Comparison of ENCODE assay signal across 8 mouse cellular contexts in genomic region chr3:142282706-142283105, GRCm38 (mm10).
DNase-seq lines count a peak whose midpoint lies in the region; ATAC-seq and TF ChIP-seq lines count a peak whose summit lies in the region.

No protein-coding gene starts in this region.

- H3K9me3 ChIP-seq in kidney, embryonic 14.5 days (ENCODE audit: control insufficient read depth, low read length): no peaks in the 10 kb centered on the region
- H3K9me3 ChIP-seq in limb, embryonic 14.5 days (ENCODE audit: control insufficient read depth, low read length): no peaks in the 10 kb centered on the region
- no peaks in the 10 kb centered on the region for H3K9me3 ChIP-seq in midbrain, embryonic 15.5 days

- no peak overlapping the region for H3K27ac ChIP-seq in kidney, embryonic 14.5 days (ENCODE audit: low read depth, low read length)
- H3K27ac ChIP-seq in limb, embryonic 14.5 days (replicated peaks; ENCODE audit: low read depth, low read length): no peak overlapping the region
- H3K27ac ChIP-seq in midbrain, embryonic 15.5 days: no peak overlapping the region

- no peak overlapping the region for H3K9ac ChIP-seq in kidney, embryonic 14.5 days (ENCODE audit: low read depth, low read length)
- no peak overlapping the region for H3K9ac ChIP-seq in limb, embryonic 14.5 days (ENCODE audit: low read depth, low read length, severe bottlenecking)
- no peak overlapping the region for H3K9ac ChIP-seq in midbrain, embryonic 15.5 days

- no peaks in the 10 kb centered on the region for H3K4me1 ChIP-seq in kidney, embryonic 14.5 days (ENCODE audit: control insufficient read depth, insufficient read depth, low read length)
- H3K4me1 ChIP-seq in limb, embryonic 14.5 days (ENCODE audit: control insufficient read depth, insufficient read depth, low read length): 0 out of 2 replicates have a peak, but pooled peaks cover 6% of the 10 kb centered on the region
- H3K4me1 ChIP-seq in midbrain, embryonic 15.5 days: no peaks in the 10 kb centered on the region

- no peaks in the 10 kb centered on the region for H3K27me3 ChIP-seq in kidney, embryonic 14.5 days (ENCODE audit: control insufficient read depth, insufficient read depth, low read length)
- no peaks in the 10 kb centered on the region for H3K27me3 ChIP-seq in limb, embryonic 14.5 days (ENCODE audit: control insufficient read depth, insufficient read depth, low read length)
- no peaks in the 10 kb centered on the region for H3K27me3 ChIP-seq in midbrain, embryonic 15.5 days (replicated peaks)

- peak; percentile 90 for ATAC-seq in granulocyte monocyte progenitor cell, adult 5-6 weeks (replicated peaks; ENCODE audit: poor library complexity, severe bottlenecking)
- ATAC-seq in kidney, embryonic 14.5 days (ENCODE audit: low FRiP score, low TSS enrichment): peak; percentile 75
- peak; percentile 68; the same call in 1 of the 2 replicates for ATAC-seq in limb, embryonic 14.5 days (ENCODE audit: low FRiP score, low read depth)
- ATAC-seq in midbrain, embryonic 15.5 days (replicated peaks): peak; percentile 95

- TF ChIP-seq POLR2A in limb, embryonic 14.5 days (IDR thresholded peaks at IDR 0.05; ENCODE audit: borderline replicate concordance, extremely low read depth, insufficient read depth, insufficient read length): no peak

- H3K36me3 ChIP-seq in kidney, embryonic 14.5 days (ENCODE audit: control insufficient read depth, insufficient read depth, low read length): no peaks in the 10 kb centered on the region
- no peaks in the 10 kb centered on the region for H3K36me3 ChIP-seq in limb, embryonic 14.5 days (ENCODE audit: control insufficient read depth, insufficient read depth, low read length)
- no peaks in the 10 kb centered on the region for H3K36me3 ChIP-seq in midbrain, embryonic 15.5 days (replicated peaks)

- peak; percentile 83 for DNase-seq in 3T3-L1 (ENCODE audit: low read depth, low spot score)
- peak; percentile 37 to 40 for DNase-seq in adrenal gland, adult 18-20 months (ENCODE audit: low spot score in 2 of 2)
- DNase-seq in embryo, embryonic 11.5 days (ENCODE audit: low read depth, low spot score): peak; percentile 43
- peak; percentile 44 for DNase-seq in limb, embryonic 14.5 days (ENCODE audit: low spot score)
- DNase-seq in spleen, postnatal 36 days (ENCODE audit: low spot score in 2 of 2): peak; percentile 36 to 38

- 48% methylated on average over 9 of the region's 9 CpGs for WGBS in kidney, embryonic 14.5 days
- WGBS in limb, embryonic 14.5 days: 39% methylated on average over 9 of the region's 9 CpGs
- WGBS in midbrain, embryonic 15.5 days: 53% methylated on average over 9 of the region's 9 CpGs

- no peak overlapping the region for H3K4me3 ChIP-seq in kidney, embryonic 14.5 days (ENCODE audit: low read length)
- 0 out of 2 replicates have a peak overlapping the region, but pooled peaks have one; percentile 14 for H3K4me3 ChIP-seq in limb, embryonic 14.5 days (replicated peaks; ENCODE audit: low read length)
- no peak overlapping the region for H3K4me3 ChIP-seq in midbrain, embryonic 15.5 days

- no peak overlapping the region for H3K4me2 ChIP-seq in kidney, embryonic 14.5 days (replicated peaks; ENCODE audit: low read depth, low read length)
- H3K4me2 ChIP-seq in limb, embryonic 14.5 days (replicated peaks; ENCODE audit: low read depth, low read length, severe bottlenecking): peak overlapping the region; percentile 26; the same call in 1 of the 2 replicates
- H3K4me2 ChIP-seq in midbrain, embryonic 15.5 days: no peak overlapping the region
